Mouse (Mus musculus) neural tube, embryonic 15.5 days (tissue): Measurements from ENCODE around the gene Mapk10. TPM values are rescaled to one million over a fixed set of nuclear protein-coding genes. Genes with fewer than 3 reads are reported as not detected.
A peak's percentile ranks its signal among the peaks of the same experiment; 100 is the strongest.
"Not testable (repeated sequence)": the region's sequence is repeated elsewhere in the genome, so short reads cannot be mapped to it uniquely, and the experiment has no call there.

Experiments used
- ATAC-seq: fragments of 200-750 bp; cut with Nextera tagmentation; 2 replicates; pipeline ENCODE4 v1.8.0; 2017; ENCODE audit warnings: mild to moderate bottlenecking, moderate TSS enrichment, moderate library complexity; ENCODE audit not compliant: low FRiP score
- H3K27ac ChIP-seq: fragments of 300-500 bp; sonication (generic); replicated peaks from 2 replicates; pipeline ENCODE4 v1.5.1; 2015; ENCODE audit warnings: mild to moderate bottlenecking, inconsistent platforms
- H3K27me3 ChIP-seq: fragments of 300-500 bp; sonication (generic); replicated peaks from 2 replicates; pipeline ENCODE4 v1.6.1; 2015; ENCODE audit warnings: inconsistent platforms
- H3K36me3 ChIP-seq: fragments of 300-500 bp; sonication (generic); 2 replicates; pipeline ENCODE4 v1.6.1; 2015; ENCODE audit warnings: inconsistent platforms
- H3K4me1 ChIP-seq: fragments of 300-500 bp; sonication (generic); 2 replicates; pipeline ENCODE4 v1.6.1; 2015; ENCODE audit warnings: inconsistent platforms
- H3K4me2 ChIP-seq: fragments of 300-500 bp; sonication (generic); 2 replicates; pipeline ENCODE4 v1.6.1; 2015; ENCODE audit warnings: inconsistent platforms, mild to moderate bottlenecking, moderate library complexity
- H3K4me3 ChIP-seq: fragments of 300-500 bp; sonication (generic); replicated peaks from 2 replicates; pipeline ENCODE4 v1.5.1; 2015; ENCODE audit warnings: mild to moderate bottlenecking, inconsistent platforms
- H3K9ac ChIP-seq: fragments of 300-500 bp; sonication (generic); replicated peaks from 2 replicates; pipeline ENCODE4 v1.6.1; 2015; ENCODE audit warnings: mild to moderate bottlenecking, inconsistent platforms
- H3K9me3 ChIP-seq: fragments of 300-500 bp; sonication (generic); replicated peaks from 2 replicates; pipeline ENCODE4 v1.6.1; 2016; ENCODE audit warnings: inconsistent platforms
- WGBS: fragments of 180-500 bp; shearing (Covaris S2); methylation state at CpG from one replicate; pipeline ENCODE4 v1.1.7; 2015; ENCODE audit warnings: mixed read lengths; 5-methylcytosine and 5-hydroxymethylcytosine counted together
- polyA plus RNA-seq: library from polyadenylated mRNA; unstranded; fragments of >200 nt; fragmentation: Nextera tagmentation; extraction: Ambion mirVana; gene quantifications from 2 replicates; pipeline ENCODE4 v1.2.1, GENCODE M21; 2015

The Mapk10 gene
- polyA plus RNA-seq, 1 experiment from 2014 or later: 90.3 TPM

- no peak for ATAC-seq
- 96% methylated on average over 4 of the region's 4 CpGs for WGBS
- H3K4me1 ChIP-seq: no peaks in the 10 kb centered on the region
Observed at GRCm38 (mm10) chr5:102898301-102898700, 312.8 kb downstream of the Mapk10 start.

GRCm38 (mm10) chr5:102892226-102892625 is 318.9 kb downstream of the Mapk10 start:
- WGBS: 96% methylated on average over 11 of the region's 11 CpGs
- no peak overlapping the region for H3K4me2 ChIP-seq
- H3K9ac ChIP-seq: no peak overlapping the region
- no peak overlapping the region for H3K27ac ChIP-seq
- no peaks in the 10 kb centered on the region for H3K9me3 ChIP-seq
- peaks cover 15% of the 10 kb centered on the region for H3K4me1 ChIP-seq
- ATAC-seq: no peak
- H3K36me3 ChIP-seq: 0 out of 2 replicates have a peak, but pooled peaks cover 2% of the 10 kb centered on the region
- no peaks in the 10 kb centered on the region for H3K27me3 ChIP-seq
- H3K4me3 ChIP-seq: no peak overlapping the region

More at GRCm38 (mm10) chr5:102898301-102898700, 312.8 kb downstream of the Mapk10 start:
- H3K36me3 ChIP-seq: no peaks in the 10 kb centered on the region
- no peak overlapping the region for H3K9ac ChIP-seq
- no peaks in the 10 kb centered on the region for H3K9me3 ChIP-seq
- H3K4me2 ChIP-seq: no peak overlapping the region
- no peak overlapping the region for H3K4me3 ChIP-seq
- H3K27ac ChIP-seq: no peak overlapping the region
- no peaks in the 10 kb centered on the region for H3K27me3 ChIP-seq

- WGBS: 72% methylated on average over 2 of the region's 2 CpGs
- H3K4me2 ChIP-seq: no peak overlapping the region
- no peak overlapping the region for H3K4me3 ChIP-seq
- no peaks in the 10 kb centered on the region for H3K9me3 ChIP-seq
- H3K4me1 ChIP-seq: peaks cover 15% of the 10 kb centered on the region
- no peak overlapping the region for H3K9ac ChIP-seq
- peak; percentile 59; the same call in 1 of the 2 replicates for ATAC-seq
- H3K27me3 ChIP-seq: no peaks in the 10 kb centered on the region
- H3K27ac ChIP-seq: peak overlapping the region; percentile 81
- 0 out of 2 replicates have a peak, but pooled peaks cover 2% of the 10 kb centered on the region for H3K36me3 ChIP-seq
Observed at GRCm38 (mm10) chr5:102889163-102889488, 322.0 kb downstream of the Mapk10 start.

GRCm38 (mm10) chr5:102888482-102889162 is 322.5 kb downstream of the Mapk10 start:
- no peak overlapping the region for H3K4me3 ChIP-seq
- H3K36me3 ChIP-seq: 0 out of 2 replicates have a peak, but pooled peaks cover 2% of the 10 kb centered on the region
- peak overlapping the region; percentile 81 for H3K27ac ChIP-seq
- no peaks in the 10 kb centered on the region for H3K9me3 ChIP-seq
- WGBS: 41% methylated on average over 14 of the region's 14 CpGs
- no peaks in the 10 kb centered on the region for H3K27me3 ChIP-seq
- H3K4me2 ChIP-seq: peak overlapping the region; percentile 28
- no peak overlapping the region for H3K9ac ChIP-seq
- peaks cover 15% of the 10 kb centered on the region for H3K4me1 ChIP-seq
- peak; percentile 76 for ATAC-seq

GRCm38 (mm10) chr5:102875628-102876027 is 335.5 kb downstream of the Mapk10 start:
- H3K4me3 ChIP-seq: no peak overlapping the region
- H3K27me3 ChIP-seq: no peaks in the 10 kb centered on the region
- H3K9me3 ChIP-seq: no peaks in the 10 kb centered on the region
- ATAC-seq: no peak
- H3K4me2 ChIP-seq: no peak overlapping the region
- 75% methylated on average over 16 of the region's 16 CpGs for WGBS
- H3K9ac ChIP-seq: no peak overlapping the region
- no peaks in the 10 kb centered on the region for H3K4me1 ChIP-seq
- no peak overlapping the region for H3K27ac ChIP-seq
- H3K36me3 ChIP-seq: no peaks in the 10 kb centered on the region

- no peaks in the 10 kb centered on the region for H3K4me1 ChIP-seq
- no peak for ATAC-seq
- no peaks in the 10 kb centered on the region for H3K36me3 ChIP-seq
- H3K27ac ChIP-seq: no peak overlapping the region
- no peaks in the 10 kb centered on the region for H3K27me3 ChIP-seq
- no peak overlapping the region for H3K4me3 ChIP-seq
- 47% methylated on average over 11 of the region's 11 CpGs for WGBS
- no peaks in the 10 kb centered on the region for H3K9me3 ChIP-seq
- no peak overlapping the region for H3K4me2 ChIP-seq
- no peak overlapping the region for H3K9ac ChIP-seq
Observed at GRCm38 (mm10) chr5:102874605-102875298, 336.4 kb downstream of the Mapk10 start.

- WGBS: 90% methylated on average over 9 of the region's 9 CpGs
Observed at GRCm38 (mm10) chr5:102872996-102873395, 338.1 kb downstream of the Mapk10 start.

GRCm38 (mm10) chr5:102868196-102868595 is 342.9 kb downstream of the Mapk10 start:
- Histone ChIP-seq H3K36me3 (no peaks in the 10 kb centered on the region), H3K9me3 (no peaks in the 10 kb centered on the region), H3K4me1 (no peaks in the 10 kb centered on the region), H3K27ac (no peak overlapping the region), H3K4me3 (no peak overlapping the region), H3K27me3 (no peaks in the 10 kb centered on the region), H3K4me2 (no peak overlapping the region), H3K9ac (no peak overlapping the region)
- ATAC-seq: no peak
- 46% methylated on average over 5 of the region's 5 CpGs for WGBS

More at GRCm38 (mm10) chr5:102872996-102873395, 338.1 kb downstream of the Mapk10 start:
- H3K4me3 ChIP-seq, H3K27ac ChIP-seq, H3K36me3 ChIP-seq, H3K9ac ChIP-seq, H3K4me2 ChIP-seq, H3K9me3 ChIP-seq, H3K4me1 ChIP-seq, H3K27me3 ChIP-seq, ATAC-seq: not testable (repeated sequence)

- H3K27me3 ChIP-seq: no peaks in the 10 kb centered on the region
- no peaks in the 10 kb centered on the region for H3K36me3 ChIP-seq
- no peak overlapping the region for H3K9ac ChIP-seq
- peaks cover 5% of the 10 kb centered on the region for H3K4me1 ChIP-seq
- no peak for ATAC-seq
- 82% methylated on average over 11 of the region's 11 CpGs for WGBS
- H3K4me3 ChIP-seq: no peak overlapping the region
- no peaks in the 10 kb centered on the region for H3K9me3 ChIP-seq
- H3K4me2 ChIP-seq: no peak overlapping the region
- H3K27ac ChIP-seq: no peak overlapping the region
Observed at GRCm38 (mm10) chr5:102859749-102860148, 351.4 kb downstream of the Mapk10 start.

- Histone ChIP-seq H3K4me3 (no peak overlapping the region), H3K9me3 (no peaks in the 10 kb centered on the region), H3K36me3 (no peaks in the 10 kb centered on the region), H3K4me1 (peaks cover 5% of the 10 kb centered on the region), H3K9ac (no peak overlapping the region), H3K27me3 (no peaks in the 10 kb centered on the region), H3K4me2 (no peak overlapping the region), H3K27ac (no peak overlapping the region)
- no peak for ATAC-seq
Observed at GRCm38 (mm10) chr5:102858047-102858446, 353.1 kb downstream of the Mapk10 start.
